Mouse (Mus musculus) heart, postnatal 0 days (tissue): Measurements from ENCODE around the gene Gnl3l. TPM values are rescaled to one million over a fixed set of nuclear protein-coding genes. Genes with fewer than 3 reads are reported as not detected.

ENCODE experiments used
- ATAC-seq: fragments of 200-750 bp; cut with Nextera tagmentation; 2 replicates; pipeline ENCODE4 v1.8.0; 2017; ENCODE audit warnings: low read depth, moderate number of reproducible peaks, moderate library complexity; ENCODE audit not compliant: insufficient read depth
- DNase-seq: peaks from one replicate; pipeline ENCODE4 v3.0.0-alpha.2; 2016; ENCODE audit warnings: low spot score
- H3K27ac ChIP-seq: fragments of 300-500 bp; sonication (generic); 2 replicates; pipeline ENCODE4 v1.5.1; 2014; ENCODE audit warnings: low read depth, mild to moderate bottlenecking
- H3K27me3 ChIP-seq: fragments of 300-500 bp; sonication (generic); 2 replicates; pipeline ENCODE4 v1.6.1; 2014; ENCODE audit warnings: low read length, mixed read lengths; ENCODE audit not compliant: control insufficient read depth, insufficient read depth
- H3K36me3 ChIP-seq: fragments of 300-500 bp; sonication (generic); replicated peaks from 2 replicates; pipeline ENCODE4 v1.6.1; 2014; ENCODE audit warnings: low read length, mixed read lengths; ENCODE audit not compliant: control insufficient read depth, insufficient read depth
- H3K4me1 ChIP-seq: fragments of 300-500 bp; sonication (generic); 2 replicates; pipeline ENCODE4 v1.6.1; 2014; ENCODE audit warnings: antibody characterized with exemption; ENCODE audit not compliant: control insufficient read depth, insufficient read depth
- H3K4me2 ChIP-seq: fragments of 300-500 bp; sonication (generic); 2 replicates; pipeline ENCODE4 v1.6.1; 2014; ENCODE audit warnings: low read depth, mild to moderate bottlenecking, low read length, moderate library complexity
- H3K4me3 ChIP-seq: fragments of 300-500 bp; sonication (generic); 2 replicates; pipeline ENCODE4 v1.5.1; 2014; ENCODE audit warnings: low read depth, low read length
- H3K9ac ChIP-seq: fragments of 300-500 bp; sonication (generic); replicated peaks from 2 replicates; pipeline ENCODE4 v1.6.1; 2014; ENCODE audit warnings: low read depth, low read length, mixed read lengths
- H3K9me3 ChIP-seq: fragments of 300-500 bp; sonication (generic); replicated peaks from 2 replicates; pipeline ENCODE4 v1.6.1; 2016; ENCODE audit warnings: low read length; ENCODE audit not compliant: control insufficient read depth
- CTCF ChIP-seq: IDR thresholded peaks from 2 replicates; pipeline ENCODE4 v1.5.1; 2016; ENCODE audit warnings: antibody characterized with exemption, control low read depth, low read depth
- EP300 ChIP-seq: IDR thresholded peaks from 2 replicates; pipeline ENCODE4 v1.6.1; 2016; ENCODE audit warnings: antibody characterized with exemption, low read depth
- WGBS: fragments of 180-500 bp; shearing (Covaris S2); extraction: QIAGEN DNeasy Blood & Tissue Kit; methylation state at CpG from one replicate; pipeline ENCODE4 v1.1.7; 2014; 5-methylcytosine and 5-hydroxymethylcytosine counted together
- polyA plus RNA-seq: library from polyadenylated mRNA; unstranded; fragments of >200 nt; fragmentation: Nextera tagmentation; extraction: Ambion mirVana; gene quantifications from 2 replicates; pipeline ENCODE4 v1.2.1, GENCODE M21; 2015
- total RNA-seq: library from RNA; depleted of rRNA; stranded (reverse); fragments of >200 nt; gene quantifications from 2 replicates; pipeline ENCODE4 v1.2.3, GENCODE M21; 2014; ENCODE audit warnings: low replicate concordance; rRNA removed

Gene Gnl3l
- total and polyA plus RNA-seq, 2 experiments from 2014 or later: 15.4 to 27.0 TPM

DNA sequence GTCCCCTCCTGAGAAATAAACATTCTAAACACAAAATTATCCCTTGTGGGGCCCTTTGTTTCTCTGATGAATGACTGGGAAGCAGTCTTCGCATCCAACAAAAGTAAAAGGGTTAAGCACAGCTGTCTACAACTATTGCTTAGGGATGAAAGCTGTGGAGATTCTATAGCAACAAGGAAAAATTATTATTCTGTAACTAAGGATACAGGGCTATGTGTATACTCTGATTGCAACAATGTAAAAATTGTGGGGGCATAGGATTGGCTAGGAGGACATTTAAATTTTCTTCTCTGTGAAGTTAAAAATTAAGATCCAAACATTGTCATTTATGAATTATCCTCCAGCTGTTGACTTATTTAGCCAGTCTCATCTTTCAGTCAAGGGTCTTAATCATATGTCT is 61.1 kb downstream of the Gnl3l start:
- no peak for ATAC-seq
- WGBS: 66% methylated on average over 1 of the region's 1 CpGs

DNA sequence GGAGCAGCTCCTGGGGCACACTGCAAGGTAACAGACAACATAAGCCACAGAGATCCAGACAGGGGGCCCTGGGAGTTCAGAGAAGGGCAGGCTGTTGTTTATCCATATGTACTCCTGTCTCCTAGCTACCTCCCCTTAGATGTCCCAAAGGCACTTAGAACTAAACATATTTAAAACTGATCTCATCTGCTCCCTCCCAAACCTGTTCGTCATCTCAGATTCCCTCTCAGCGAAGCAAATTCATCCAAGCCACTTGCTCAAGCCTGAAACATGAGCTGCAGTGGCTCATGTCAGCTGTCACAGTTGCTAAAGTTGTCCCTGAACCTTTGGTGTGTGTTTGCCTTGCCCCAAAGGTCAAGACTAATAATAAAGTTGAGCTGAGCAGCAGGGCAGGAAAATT is 61.7 kb downstream of the Gnl3l start:
- peak; percentile 67 for ATAC-seq

More for the DNA sequence above, 61.1 kb downstream of the Gnl3l start:
- Histone ChIP-seq H3K9me3 (no peaks in the 10 kb centered on the region), H3K4me1 (0 out of 2 replicates have a peak, but pooled peaks cover 3% of the 10 kb centered on the region), H3K4me2 (peak overlapping the region; percentile 21), H3K27me3 (no peaks in the 10 kb centered on the region), H3K36me3 (no peaks in the 10 kb centered on the region), H3K4me3 (no peak overlapping the region), H3K9ac (no peak overlapping the region), H3K27ac (peak overlapping the region; percentile 59)
- no peak for TF ChIP-seq CTCF
- no peak for TF ChIP-seq EP300
- no peak for DNase-seq

DNA sequence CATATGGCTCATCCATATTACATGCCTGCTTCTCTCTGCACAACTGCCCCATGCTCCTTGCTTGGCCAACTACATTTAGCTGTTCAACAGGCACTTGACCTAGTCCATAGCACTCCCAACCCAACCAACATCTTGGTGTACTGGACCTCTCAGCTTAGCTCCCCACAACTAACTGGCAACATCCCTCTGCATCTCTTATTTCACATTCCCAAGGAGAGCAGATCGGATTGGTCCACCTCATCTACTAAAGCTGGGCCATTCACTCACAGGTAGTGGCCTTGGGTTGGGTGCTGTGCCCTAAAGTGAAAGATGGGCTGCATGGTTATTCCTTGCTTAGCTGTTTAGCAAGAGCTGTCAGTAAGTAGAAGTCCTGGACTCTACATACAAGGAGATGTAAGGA is 62.4 kb downstream of the Gnl3l start:
- no peak overlapping the region for H3K4me3 ChIP-seq
- WGBS: 67% methylated on average over 1 of the region's 1 CpGs
- no peak for ATAC-seq
- H3K27me3 ChIP-seq: no peaks in the 10 kb centered on the region
- H3K27ac ChIP-seq: peak overlapping the region; percentile 59; the same call in 1 of the 2 replicates
- DNase-seq: no peak
- H3K36me3 ChIP-seq: no peaks in the 10 kb centered on the region
- H3K4me1 ChIP-seq: 0 out of 2 replicates have a peak, but pooled peaks cover 3% of the 10 kb centered on the region
- H3K4me2 ChIP-seq: no peak overlapping the region
- H3K9ac ChIP-seq: no peak overlapping the region
- TF ChIP-seq CTCF: no peak
- no peak for TF ChIP-seq EP300
- H3K9me3 ChIP-seq: no peaks in the 10 kb centered on the region

More for the DNA sequence above, 61.7 kb downstream of the Gnl3l start:
- Histone ChIP-seq H3K4me3 (no peak overlapping the region), H3K9me3 (no peaks in the 10 kb centered on the region), H3K4me1 (0 out of 2 replicates have a peak, but pooled peaks cover 3% of the 10 kb centered on the region), H3K36me3 (no peaks in the 10 kb centered on the region), H3K4me2 (no peak overlapping the region), H3K9ac (no peak overlapping the region), H3K27ac (peak overlapping the region; percentile 59), H3K27me3 (no peaks in the 10 kb centered on the region)
- no peak for TF ChIP-seq CTCF
- no peak for TF ChIP-seq EP300
- WGBS: 28% methylated on average over 2 of the region's 2 CpGs
- DNase-seq: peak; percentile 78

Other genes with a start within 250 kb of the Gnl3l start
- 230 and 273 TPM in 2 replicates for gene Maged2, start 203.0 kb downstream of the Gnl3l start, total RNA-seq
- 323 and 342 TPM in 2 replicates for gene Maged2, start 203.0 kb downstream of the Gnl3l start, polyA plus RNA-seq
- gene Fgd1, start 28.8 kb upstream of the Gnl3l start, total RNA-seq: 11.4 and 17.4 TPM in 2 replicates
- 4.8 and 5.1 TPM in 2 replicates for gene Fgd1, start 28.8 kb upstream of the Gnl3l start, polyA plus RNA-seq
- 6.2 and 8.9 TPM in 2 replicates for gene Tsr2, start 79.2 kb upstream of the Gnl3l start, total RNA-seq
- gene Tsr2, start 79.2 kb upstream of the Gnl3l start, polyA plus RNA-seq: 9.0 and 10.4 TPM in 2 replicates
- gene Wnk3, start 180.8 kb upstream of the Gnl3l start, total RNA-seq: 0.35 and 3.1 TPM in 2 replicates
- 0.18 and 0.37 TPM in 2 replicates for gene Wnk3, start 180.8 kb upstream of the Gnl3l start, polyA plus RNA-seq